Mouse (Mus musculus) left cerebral cortex, postnatal 14 days (tissue): ENCODE measurements at regions not wholly inside any gene's neighbourhood (a gene's known extent, or its start where the extent isn't known, plus 50 kb on each side); places are given as distances from the start of the nearest gene placed in this dataset.
"Not testable (repeated sequence)": the region's sequence is repeated elsewhere in the genome, so short reads cannot be mapped to it uniquely, and the experiment has no call there.

Source experiments
- DNase-seq, 2 experiments: peaks; one replicate each; pipeline ENCODE4 v3.0.0; 2021 to 2022; ENCODE audit warnings: low spot score in 2 of 2, mixed read lengths in 1 of 2
- intact Hi-C: fragments of 180-260 bp; cut with DNase I; formaldehyde crosslinking; loops from one replicate; pipeline ENCODE4 v1.15.1; 2025

DNA sequence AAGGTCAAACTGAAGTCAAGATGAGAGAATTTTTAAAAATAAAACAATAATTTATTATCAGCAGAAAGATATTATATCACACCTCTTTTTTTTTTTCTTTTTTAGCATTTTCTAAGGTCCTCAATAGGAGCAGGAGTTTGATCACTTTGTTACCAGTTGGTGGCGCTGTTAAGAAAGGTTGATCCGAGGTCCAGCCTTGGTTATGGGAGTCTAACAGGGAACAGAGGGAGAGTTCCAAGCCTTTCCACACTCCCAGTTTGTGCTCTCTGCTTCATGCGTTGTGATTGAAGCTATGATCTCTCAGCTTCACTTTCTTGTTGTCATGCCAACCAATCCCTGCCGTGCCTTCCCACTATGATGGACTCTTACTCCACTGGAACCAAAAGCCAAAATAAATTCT is 83.8 kb downstream of the Fam174a start:
- intact Hi-C loops = no loop called here
- DNase-seq = peak in 1 of 2 experiments; percentile 3

DNA sequence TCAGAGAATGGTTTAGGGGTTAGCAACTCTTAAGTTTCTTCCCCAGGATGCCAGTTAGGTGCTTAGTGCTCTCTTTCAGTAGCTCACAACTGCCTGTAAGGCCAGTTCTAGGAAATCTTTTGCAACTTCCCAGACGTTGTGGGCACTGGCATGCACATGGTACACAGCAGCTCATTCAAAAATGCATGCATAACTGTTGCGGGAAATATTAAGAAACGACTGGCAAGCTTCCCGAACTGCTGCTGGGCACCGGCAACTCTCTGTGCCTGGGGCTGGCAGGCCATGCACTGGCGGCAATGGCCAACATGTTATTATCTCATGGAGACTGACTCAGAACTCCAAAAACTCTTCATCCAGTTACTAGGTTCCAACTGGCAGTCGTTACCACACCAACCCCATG is 86.3 kb downstream of the Fam174a start:
- no peak for DNase-seq
- intact Hi-C loops = no loop called here

DNA sequence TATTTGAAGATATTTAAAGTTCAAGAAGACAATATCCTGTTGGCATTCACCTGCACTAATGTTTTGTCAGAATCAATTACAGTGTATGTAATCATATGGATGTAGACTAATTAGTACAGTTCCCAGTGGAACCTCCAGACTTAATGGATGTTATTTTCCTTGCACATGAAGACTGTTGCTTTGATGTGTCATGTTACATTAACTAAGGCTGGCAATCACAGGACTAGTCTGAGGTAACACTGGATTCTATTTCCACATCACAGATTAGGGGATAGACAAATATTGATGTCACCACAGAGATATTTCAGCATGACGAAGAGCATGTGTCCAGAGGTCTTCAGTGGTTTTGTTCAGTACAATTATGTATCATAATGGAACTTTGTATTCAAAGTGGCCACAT is 108.8 kb downstream of the Fam174a start:
- intact Hi-C loops = no loop called here
- no peak for DNase-seq

DNA sequence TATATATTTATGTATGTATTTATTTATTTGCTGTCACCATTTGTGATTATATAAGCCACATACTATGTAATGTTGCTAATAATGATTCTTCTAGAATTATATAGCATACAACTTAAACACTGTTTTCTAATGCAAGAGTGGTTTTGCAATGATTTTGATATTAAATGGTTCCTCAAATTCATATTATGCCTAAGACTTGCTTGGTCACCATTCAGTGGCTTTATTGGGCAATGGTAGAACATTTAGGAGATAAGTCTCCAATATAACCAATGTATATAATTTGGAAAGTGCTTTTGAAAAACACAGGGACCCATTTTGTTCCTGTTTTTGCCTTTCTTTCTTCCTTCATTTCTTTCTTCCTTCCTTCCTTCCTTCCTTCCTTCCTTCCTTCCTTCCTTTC is 112.0 kb downstream of the Fam174a start:
- intact Hi-C loops = no loop called here
- no peak for DNase-seq

DNA sequence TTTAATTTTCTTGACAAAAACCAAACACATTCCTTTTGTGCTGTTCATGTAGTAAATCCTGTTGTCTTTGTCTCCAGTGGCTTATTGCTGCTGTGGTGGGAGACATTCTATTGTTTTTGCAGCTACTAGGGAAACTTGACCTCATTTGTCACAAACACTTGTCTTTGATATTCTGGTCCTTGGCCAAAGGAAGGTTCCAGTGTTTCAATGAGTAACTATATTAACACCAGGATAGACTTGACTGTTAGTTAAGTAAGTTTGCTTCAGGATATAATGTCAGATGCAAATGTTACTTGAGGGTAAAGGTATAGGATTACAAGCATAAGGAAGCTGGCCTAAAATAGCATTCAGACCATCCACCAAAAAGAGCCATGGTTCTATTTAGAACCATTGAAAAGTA is 123.7 kb downstream of the Fam174a start:
- DNase-seq = no peak

DNA sequence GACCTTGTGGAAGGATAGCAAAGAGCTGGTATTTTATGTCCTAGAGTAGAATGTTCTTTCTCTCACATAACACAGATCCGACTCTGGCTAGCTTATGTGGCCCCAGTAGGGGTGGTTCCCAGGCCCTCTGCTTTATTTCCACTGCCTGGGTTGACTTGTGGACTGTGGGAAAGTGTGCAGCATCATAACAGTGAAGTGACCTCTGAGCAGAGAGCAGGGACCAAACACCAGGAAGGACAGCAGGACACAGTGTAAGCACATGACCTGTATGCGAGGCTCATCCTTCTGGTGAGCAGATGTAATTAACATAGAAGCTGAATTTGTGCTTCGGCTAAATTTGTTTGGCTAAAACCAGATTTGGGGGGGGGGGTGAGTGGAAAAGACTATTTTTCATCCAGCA is 132.1 kb downstream of the Fam174a start:
- no peak for DNase-seq
- intact Hi-C loops = no loop called here

More for the DNA sequence above, 123.7 kb downstream of the Fam174a start:
- intact Hi-C loops = no loop called here

DNA sequence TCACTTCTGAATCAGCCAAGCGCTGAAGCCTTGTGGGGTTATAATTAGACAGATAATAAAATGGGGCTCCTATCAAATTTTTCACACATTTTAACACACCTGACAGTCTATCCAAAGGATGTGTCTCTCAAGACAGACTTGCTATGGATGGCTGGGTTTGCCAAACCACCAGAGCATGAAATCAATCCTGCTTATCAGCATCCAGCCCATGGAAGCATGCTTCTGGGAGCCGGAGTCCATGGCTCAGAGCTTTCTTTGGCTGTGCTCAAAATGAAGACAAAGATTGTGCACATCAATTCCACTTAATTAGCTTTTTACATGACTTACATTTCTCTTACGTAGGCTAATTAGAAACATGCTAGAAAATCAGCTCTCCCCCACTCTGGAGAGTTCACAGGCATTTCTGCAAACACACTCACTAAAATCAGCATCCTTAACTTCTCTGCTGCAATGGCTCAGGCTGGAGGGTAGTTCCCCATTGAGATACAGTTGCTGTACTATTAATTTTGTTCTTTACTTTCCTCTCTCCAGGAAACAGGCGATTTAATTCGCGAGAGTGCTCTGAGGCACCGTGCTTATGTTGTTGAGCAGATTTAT is 135.6 kb downstream of the Fam174a start:
- intact Hi-C loops = no loop called here
- no peak for DNase-seq

DNA sequence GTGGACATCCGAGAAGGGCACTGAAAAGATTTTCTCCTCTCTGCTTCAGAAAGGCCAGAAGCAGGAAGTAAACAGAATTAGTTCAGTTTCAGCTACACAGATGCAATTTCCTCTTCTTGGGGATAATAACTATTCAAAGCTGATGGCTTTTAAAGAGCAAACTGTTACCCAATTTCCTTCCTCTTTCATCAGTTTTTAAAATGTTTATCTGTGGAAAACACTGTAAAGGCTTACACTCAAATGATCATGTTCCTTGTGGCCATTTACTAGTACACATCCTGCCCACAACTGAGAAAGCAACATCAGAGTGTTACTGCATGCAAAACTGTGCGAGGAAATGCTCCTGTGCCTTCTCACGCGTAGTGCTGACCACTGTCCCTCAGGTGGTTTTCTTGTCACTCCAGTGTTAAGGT is 137.5 kb downstream of the Fam174a start:
- intact Hi-C loops = no loop called here
- DNase-seq = no peak

DNA sequence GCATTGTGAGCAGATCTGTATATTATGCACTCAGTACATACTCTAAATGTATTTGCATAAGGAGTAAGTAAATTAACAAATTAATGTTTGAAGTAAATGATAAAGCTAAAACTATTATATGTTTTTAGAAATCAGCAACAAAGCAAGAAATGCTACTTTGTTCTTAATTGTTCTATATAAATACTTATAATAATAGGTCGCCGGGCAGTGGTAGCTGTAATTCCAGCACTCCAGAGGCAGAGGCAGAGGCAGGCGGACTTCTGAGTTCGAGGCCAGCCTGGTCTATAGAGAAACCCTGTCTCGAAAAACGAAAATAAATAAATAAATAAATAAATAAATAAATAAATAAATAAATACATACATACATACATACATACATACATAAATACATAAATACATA is 138.3 kb downstream of the Fam174a start:
- DNase-seq = peak; percentile 75 to 79
- intact Hi-C loops = not testable (repeated sequence)

DNA sequence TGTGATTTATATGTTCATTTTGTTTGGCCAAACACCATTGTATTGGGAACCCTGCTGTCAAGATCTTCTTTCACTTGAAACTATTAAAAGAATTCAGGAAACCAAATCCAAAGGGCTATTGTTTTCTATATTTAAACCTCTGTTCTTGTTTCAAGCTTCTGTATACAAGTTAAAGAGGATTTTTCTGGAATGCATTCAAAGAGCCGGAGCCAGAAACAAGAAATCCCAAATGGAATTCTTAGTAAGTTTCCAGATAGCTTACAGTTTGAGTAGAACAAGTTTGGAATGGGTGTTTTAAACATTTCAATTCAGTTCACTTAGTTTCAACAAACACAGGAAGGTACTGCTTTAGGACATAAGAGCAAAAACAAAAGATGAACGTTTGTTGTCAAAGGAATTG is 140.8 kb downstream of the Fam174a start:
- no peak for DNase-seq
- intact Hi-C loops = no loop called here

DNA sequence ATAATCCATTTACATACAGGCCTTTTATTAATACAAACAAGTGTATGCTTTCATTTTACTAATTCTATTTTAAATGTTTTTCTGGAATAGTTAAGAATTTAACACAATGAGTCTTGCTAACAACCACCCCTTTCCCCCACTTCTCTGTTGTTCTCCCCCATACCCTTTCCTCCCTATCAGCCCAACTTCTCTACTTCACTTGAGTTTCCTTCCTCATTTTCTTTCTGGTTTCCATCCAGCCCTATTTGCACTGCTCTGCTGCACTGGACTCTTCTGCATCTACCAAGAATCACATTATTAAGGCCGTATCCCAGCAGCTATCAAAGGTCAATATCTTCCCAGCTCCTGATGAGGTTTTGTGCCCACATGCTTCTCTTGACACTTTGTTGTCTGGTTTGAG is 145.9 kb downstream of the Fam174a start:
- intact Hi-C loops = no loop called here
- no peak for DNase-seq

DNA sequence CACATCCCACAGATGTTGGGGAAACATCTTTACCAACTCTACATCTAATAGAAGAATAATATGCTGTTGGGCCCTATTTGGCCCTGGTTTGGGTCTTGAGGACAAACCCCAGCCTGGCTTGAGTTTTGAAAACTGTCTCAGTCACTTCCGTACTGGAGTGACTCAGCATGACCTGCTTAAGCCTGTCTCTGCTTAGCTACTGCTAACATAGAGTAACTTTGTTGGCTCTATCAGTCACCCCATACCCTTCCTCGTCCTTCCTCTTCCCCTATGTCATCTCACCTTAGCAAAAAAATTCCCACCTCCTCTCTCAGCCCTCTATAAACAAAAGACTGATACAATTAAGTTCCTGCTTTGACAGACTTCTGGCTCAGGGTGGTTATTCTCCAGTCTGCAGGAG is 154.7 kb downstream of the Fam174a start:
- intact Hi-C loops = no loop called here
- DNase-seq = no peak

DNA sequence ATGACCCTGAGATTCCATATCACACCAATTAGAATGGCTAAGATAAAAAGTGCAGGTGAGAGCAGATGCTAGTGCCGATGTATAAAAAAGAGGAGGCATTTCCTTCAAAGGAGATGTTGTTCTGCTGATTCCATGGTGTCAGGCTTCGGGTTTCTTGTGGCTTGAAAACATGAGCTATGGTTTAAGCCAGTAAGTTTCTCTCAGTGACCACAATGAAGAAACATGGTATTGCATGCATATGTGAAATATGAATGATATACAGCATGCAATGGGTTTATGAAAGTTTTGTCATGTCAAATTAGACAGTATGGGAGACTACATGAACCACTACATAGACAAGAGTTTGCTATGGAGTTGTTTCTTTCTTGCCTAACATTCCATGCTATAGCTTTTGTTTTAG is 155.3 kb downstream of the Fam174a start:
- intact Hi-C loops = no loop called here
- DNase-seq = no peak

DNA sequence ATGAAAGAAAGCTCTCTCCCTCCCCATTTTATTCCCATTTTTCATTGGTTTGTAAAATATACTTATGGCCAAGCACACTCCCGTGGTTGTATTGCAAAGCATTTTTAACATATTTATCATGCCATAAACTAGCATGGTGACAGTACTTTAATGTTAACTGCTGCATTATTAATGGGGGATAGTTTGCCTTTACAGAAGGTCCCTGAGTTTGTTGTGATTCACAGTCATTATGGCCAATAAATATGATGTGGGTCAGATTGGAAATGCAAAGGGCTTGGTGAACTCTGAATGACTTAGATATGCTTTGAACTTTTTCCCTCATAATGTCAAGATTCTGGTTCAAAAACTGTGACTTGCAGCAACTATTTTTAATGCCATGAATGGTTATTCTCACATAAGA is 157.1 kb downstream of the Fam174a start:
- no peak for DNase-seq
- intact Hi-C loops = no loop called here

DNA sequence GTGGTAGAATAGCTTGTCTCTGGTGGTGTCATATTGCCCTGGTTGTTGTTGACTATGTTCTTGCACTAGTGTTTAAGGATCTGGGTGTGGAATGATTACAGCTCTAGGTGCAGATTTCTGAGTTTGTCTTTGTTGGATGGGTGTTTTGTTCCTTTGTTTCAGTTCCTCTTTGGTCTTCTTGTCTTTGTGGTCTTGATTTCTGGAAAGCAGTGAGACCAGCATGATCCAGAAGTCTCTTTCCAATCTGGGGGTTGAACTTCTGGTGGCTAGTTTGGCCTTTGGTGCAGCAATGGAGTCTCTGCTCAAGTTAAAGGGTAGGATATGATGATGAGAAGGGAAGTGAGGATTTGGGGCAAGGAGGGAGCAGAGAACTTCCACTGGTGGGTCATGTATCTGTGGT is 174.4 kb downstream of the St8sia4 start:
- DNase-seq = no peak
- intact Hi-C loops = no loop called here

DNA sequence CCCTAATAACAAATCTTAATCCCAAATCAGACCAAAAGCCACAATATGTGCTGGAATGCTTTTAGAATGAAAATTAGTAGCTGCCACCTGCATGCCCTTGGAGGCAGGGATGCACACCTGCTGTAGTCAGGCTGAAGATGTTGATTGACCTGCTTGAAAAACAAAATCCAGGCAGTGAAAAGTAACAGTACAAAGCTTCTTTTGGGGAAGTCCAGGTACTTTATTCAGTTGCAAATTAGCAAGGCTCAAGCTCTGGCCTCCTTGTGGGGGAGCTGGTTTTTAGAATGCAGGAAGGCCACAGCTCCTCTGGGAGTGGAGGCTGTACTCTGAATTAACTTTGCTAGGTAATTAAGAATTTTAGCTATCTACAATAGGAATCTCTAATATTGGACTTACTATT is 166.7 kb downstream of the St8sia4 start:
- DNase-seq, intact Hi-C loops: not testable (repeated sequence)

DNA sequence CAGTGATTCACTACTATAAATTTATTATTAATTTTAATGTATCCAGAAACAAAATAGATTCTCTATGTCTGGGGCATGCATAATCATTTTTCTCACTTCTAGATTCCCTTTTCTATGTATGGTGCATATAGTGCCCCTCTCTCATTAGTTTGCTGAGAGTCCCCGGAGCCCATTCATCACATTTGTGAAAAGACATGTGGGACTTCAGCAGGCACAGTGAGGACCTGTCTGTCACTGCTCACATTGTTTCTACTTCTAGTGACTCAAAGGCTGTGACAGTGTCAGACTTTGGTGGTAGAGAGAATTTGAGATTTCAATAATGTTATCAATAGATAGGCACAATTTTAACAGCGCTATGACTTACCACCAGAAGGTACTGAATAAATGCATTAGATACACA is 158.7 kb downstream of the St8sia4 start:
- DNase-seq = no peak
- intact Hi-C loops = no loop called here

DNA sequence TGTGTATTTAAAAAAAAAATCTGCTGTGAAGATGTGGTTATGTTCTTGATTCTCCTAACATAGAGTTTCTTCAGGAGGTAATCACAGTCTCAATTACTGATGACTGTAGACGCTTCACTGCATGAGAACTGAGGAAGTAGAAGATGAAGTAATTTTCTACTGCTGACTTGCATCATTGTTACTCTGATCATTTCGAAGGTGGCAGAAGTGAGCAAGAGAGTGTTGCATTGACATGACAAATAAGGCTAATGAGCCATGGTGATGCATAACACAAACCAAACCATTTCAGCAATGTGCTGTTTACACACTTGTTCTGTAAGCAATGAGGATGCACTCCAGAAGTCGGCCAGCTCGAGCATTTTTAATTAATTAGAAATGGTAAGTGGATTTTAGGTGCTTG is 138.6 kb downstream of the St8sia4 start:
- intact Hi-C loops = no loop called here

DNA sequence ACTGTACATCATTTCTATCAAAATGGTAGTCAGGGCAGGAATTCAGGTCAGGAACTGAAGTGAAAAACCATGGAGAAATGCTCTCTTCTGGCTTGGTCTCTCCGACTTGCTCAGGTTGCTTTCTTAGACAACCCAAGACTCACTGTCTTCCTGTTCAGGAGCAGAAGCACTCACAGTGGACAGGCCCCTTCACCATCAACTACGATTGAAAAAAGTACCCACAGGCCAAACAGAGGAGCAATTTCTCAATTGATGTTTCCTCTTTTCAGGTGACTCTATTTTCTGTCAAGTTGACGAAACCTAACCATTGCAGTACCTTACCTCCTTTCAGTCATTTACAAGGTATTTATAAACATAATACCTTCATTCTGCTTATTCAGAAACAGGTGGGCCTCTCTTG is 136.4 kb downstream of the St8sia4 start:
- no peak for DNase-seq
- intact Hi-C loops = no loop called here

More for the DNA sequence above, 138.6 kb downstream of the St8sia4 start:
- no peak for DNase-seq
